Mouse (Mus musculus) spleen, adult 12 weeks (tissue): Measurements from ENCODE around the gene Nav2.

Experiments used
- DNase-seq: peaks from one replicate; pipeline ENCODE4 v3.0.0; 2022; ENCODE audit warnings: low spot score

The Nav2 gene

DNA sequence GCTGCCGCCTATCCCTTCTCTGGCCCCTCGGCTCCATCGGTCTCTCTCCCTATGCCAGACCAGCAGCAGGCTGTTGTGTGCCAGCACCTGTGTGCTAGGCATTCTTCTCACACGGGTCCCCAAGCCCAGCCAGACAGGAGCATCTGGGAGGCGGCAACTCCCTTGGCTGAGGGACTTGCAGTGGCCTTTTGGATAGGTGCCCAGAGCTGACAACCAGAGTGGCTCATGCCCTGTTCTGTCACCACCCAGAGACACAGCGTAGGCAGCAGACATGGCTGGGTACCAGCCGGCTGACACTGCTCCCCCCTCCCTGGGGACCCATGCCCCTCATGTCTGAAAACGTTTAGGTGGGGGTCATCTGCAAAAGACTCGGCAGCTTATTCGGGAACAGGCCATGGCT is 146.8 kb downstream of the Nav2 start:
- no peak for DNase-seq

DNA sequence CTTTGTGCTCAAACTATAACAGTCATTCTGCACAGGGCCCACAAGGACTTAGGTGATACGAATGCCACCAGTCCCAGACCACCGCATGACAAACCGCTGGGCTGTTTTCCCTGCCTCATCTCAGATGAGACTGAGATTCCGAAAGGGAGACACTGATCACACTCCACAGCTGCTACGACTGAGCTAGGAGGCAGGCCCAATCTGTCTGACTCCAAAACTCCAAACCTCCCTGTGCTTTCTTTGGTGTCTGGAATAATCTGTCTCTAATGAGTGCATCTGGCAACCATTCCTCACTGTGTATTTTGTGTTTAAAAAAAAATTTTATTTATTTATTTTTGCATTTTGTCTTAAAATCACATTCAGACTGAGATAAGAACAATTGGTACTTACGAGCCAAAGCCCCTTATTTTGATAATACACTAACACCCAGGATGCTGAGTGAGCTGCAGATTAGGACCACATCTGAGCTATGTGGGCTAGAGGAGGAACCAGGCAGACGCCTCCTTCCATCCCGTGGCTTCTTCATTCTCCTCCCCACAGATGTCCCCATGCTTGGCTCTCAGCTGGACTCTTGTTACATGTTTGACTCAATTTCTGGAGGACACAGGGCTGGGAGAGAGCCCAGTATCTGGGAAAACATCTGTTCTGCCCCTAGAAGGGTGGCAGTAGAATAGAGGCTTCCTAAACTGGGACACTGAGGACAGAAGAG is 149.9 kb downstream of the Nav2 start:
- no peak for DNase-seq

DNA sequence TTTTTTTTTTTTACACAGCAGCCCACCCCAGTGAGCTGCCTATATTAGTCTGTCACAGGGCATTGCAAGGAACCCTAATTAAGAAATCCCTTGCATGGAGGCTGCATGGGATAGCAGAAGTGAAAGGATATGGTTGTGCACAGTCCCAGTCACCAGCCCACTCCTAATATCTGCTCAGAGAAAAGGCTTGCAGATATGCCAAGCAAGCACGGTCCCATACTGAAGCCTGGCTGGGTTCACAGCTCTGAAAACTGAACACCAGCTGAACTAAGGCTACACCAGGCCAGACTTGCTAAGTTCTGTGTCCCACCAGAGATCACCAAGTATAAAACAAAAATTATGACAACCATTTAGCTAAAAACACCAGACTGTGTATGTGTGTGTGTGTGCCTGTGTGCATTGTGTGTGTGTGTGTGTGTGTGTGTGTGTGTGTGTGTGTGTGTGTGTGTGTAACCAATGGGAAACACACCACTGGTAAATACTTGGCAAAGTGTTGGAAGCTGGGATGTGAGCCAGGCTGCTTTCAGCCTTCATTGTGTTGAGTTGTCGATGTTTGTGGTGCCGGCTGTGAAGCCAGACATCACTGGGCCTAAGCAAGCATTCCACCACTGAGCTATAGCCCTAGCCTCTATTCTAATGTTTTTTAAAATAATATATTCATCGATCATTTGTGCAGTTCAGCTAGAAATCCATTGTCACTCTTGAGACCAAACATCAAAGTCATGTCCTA is 156.4 kb downstream of the Nav2 start:
- DNase-seq, result no peak

DNA sequence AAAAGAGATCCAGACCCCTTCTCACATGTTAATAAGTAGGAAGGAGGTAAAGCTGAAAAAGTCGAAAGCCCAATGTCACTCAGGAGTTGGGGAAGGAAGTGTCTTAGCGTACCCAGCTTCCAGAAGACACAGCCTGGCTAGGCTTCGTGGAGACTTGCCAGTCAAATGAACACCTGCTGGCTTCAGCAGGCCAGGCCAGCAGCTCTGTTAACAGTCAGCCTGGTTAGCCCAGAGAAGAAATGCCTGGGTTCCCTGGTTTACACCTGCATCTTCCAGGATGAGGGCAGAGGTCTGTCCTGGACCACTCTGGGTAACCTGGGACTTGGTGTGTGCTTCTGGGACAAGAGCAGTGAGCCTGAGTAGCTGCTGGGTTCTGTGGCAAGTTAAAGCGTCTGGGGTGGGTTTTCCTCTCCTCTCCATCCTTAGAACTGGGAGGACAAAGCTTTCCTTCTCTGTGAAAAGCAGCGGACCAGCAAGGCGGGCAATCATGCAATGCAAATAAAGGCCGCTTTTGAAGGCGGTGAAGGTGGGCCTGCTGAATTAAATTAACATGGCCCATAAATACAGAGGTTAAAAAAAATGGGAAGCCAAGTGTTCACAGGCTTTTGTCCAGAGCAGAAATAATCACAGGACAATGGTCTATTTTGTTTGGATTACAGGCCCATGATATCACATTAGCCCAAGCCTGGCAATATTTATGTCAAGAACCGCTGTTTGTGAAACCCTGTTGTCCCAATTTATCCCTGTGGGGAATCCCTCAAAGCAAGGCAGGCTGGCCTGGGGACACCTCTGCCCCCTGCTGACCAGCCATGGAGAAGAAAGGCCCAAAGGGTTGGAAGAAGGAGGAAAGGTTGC is 157.3 kb downstream of the Nav2 start:
- DNase-seq, result no peak

DNA sequence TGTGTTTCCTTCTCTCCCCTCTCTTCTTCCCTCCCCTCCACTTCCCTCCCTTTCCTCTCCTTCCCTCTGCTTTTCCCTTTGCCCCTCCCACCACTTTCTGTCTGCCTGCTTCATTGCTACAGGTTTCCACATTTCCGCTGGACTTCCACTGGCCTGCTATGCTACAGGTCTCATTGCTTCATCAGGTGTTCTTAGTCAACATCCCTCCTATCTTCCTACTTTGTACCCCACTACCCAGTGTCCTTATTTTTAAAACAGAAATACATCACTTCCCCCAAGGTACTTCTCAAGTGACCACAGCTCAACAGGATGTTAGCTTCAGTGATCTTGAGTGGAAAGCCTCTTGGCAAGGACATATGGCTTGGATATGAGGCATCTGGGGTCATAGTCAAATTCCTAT is 158.3 kb downstream of the Nav2 start:
- no peak for DNase-seq

DNA sequence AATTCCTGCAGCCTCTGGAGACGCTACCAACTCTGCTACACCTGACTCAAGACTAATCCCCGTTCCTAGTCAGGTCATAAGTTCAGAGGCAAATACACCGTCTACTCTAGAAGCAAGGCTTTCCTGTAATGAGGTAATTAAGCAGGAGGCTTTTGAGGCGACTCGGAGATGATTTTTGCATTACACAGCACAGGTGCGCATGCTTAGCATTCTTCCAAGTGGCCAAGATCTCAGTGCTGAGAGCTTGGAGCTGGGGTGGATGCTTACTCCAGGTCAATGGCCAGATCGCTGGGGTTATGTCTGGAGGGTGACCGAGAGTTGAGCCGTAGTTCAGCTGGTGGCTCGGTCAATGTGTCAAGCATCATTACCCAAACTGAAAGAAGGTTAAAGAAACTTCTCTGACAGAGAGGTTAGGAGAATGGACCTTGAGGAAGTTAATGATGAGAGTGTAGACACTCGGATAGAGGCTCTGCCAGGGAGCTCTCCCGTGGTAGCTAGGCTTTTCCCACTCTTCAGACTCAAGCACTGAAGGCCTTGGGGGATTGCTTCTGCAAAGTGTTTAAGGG is 161.0 kb downstream of the Nav2 start:
- DNase-seq, result no peak

DNA sequence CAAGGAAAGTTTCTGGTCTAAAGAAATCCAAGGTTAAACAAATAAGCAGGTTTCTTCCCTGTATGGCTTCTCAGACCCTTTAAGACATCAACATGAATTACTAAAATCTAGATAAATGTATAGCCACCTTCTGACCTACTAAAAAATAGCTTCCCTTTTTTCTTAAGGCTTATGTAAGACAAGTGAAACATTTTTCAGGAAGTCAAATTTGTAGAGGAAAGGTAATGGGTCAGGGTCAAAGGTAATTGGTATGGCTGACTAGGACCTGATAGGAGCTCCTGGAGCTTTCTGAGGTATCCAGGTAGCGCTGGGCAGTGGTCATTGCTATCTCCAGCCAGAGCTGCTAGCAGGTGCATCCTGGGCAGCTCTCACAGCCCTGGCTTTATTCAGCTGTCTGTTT is 162.1 kb downstream of the Nav2 start:
- DNase-seq, result no peak

DNA sequence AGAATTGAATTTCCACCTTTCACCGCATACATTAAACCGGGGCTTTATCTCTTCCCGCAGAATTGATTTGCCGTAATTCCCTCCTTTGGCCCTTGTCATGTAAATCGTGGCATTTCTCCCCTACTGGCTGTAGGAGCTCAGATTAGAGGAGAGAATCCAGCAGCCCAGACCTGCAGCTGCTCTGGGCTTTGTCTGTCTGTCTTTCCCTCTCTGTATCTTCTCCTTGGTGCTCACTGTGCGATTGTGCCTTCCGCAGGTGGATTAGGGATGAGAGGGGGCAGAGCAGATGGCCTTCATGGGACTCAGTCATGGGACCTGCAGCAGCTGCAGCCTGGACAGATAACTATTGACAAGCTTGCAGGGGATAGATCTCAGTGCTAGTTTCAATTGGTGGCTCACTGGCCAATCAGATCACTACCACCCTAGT is 162.6 kb downstream of the Nav2 start:
- no peak for DNase-seq

DNA sequence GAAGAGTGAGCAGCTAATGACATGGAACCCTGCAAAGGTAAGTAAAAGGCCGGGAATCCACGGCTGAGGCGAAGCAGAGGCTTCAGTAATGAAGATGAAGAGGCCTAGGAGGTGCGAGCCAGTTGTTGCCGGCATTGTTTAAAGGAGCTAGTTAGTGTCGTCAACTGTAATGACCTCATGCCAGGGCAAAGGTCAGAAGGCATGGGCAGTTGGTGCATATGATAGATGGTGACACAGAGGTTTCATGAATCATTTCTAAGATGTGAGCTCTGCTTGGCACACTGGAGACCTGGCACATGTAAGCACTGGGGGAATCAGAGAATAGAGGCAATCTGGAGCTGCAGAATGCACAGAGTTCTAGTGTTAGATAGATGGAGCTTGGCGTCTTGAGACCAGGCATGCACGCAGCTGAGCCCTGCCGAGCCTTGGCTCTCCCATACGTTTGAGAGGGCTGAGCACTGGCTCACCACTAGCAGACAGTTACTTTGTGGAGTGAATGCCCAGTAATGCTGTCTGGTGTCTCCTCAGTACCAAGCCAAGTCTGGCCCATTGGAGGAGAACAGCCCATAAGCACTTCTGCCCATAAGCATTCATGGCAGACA is 166.9 kb downstream of the Nav2 start:
- DNase-seq, result no peak

DNA sequence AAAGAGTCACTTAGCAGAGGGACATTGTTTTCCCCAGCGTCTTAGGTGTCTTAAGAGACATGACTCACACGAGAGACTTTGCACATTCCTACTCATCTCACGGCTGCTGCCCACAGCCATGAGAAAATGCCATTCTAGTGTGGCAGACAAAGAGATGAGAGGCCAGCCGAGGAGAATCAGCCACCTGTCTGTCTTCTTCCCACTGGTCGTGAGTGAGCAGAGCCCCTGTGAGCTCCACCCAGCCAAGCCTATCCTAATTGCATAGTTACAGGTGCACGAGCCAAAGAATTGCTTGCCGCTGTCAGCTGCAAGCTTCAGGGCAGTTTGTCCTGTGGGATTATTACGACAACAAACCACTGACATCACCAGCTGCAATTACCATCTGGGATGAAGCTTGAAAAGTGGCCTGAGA is 167.8 kb downstream of the Nav2 start:
- no peak for DNase-seq

DNA sequence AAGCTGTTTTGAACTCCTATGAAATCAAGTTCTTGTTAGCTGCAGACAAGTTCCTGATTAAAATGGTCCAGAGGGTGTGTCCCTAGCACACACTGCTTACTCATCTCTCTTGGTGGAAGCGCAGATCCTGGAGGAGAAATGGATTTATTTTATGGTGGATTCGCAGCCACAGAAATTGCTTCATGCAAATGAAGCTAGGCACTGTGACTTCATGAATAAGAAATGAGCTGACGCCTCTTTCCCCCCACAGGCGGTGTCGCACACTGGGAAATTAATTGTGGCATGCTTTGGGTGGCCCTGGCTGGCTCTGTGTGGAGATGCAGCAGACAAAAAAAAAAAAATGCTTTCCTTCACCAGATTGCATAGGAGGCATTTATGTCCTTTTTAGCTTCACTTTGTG is 170.4 kb downstream of the Nav2 start:
- no peak for DNase-seq

DNA sequence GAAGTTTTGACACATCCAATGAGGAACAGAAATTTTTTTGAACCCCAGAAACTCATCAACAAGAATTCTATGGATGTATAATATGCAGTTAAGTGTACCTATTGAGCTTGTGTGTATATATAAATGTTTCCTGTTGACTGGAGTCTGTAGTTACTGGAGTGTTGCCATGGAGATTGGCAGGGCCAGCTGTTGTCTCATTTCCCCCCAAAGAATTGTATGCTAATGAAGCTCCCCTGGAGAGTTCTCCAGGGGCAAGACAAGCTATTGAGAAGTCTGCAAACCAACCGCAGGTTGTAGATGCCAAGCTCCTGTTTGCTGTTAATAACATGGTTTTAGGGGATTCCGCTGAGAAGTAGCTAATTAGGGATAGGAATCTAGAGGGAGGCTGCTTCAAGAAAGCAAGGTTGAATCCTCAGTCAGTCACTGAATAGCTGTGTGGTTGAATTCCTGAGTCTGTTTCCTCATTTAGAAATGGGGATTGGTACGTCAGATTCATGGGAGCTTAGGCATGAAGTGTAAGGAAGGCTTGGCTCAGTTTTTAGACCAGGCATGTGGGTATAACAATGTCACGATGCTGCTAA is 174.2 kb downstream of the Nav2 start:
- DNase-seq, result no peak

DNA sequence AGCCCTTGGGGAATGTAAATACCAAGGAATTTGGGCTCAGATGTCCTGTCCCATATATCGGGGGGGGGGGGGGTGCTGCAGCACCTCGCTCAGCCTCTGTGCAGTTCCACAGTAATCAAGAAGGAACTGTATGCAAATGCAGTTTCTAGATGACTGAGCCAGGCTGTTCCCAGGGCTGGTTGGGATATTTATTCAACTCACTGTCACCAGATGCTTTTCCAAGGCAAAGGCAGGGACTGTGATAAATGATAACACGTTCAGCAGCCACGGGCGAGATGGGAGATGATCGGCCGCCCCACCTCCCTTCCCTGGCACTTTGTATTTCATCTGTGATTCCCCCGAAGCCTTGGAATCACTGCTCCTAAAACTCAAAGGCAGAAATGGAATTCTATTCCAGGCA is 176.3 kb downstream of the Nav2 start:
- no peak for DNase-seq

DNA sequence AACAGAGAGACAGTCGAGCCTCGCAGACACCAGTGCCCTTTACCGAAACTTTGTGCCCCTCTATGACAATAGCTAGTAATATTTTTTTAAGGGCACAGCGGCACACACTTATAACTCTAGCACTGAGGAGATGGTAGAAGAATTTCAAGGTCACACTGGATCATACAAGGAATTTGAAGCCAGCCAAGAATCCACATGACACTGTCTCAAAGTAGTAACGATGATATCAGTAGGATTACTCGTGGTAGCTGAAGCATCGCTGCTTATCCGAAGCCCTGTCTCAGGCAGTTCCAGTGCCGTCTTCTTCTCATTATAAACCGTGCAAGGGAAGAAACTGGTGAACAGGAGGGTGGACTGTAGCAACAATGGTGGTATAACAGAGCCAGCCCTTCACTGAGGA is 177.2 kb downstream of the Nav2 start:
- no peak for DNase-seq

DNA sequence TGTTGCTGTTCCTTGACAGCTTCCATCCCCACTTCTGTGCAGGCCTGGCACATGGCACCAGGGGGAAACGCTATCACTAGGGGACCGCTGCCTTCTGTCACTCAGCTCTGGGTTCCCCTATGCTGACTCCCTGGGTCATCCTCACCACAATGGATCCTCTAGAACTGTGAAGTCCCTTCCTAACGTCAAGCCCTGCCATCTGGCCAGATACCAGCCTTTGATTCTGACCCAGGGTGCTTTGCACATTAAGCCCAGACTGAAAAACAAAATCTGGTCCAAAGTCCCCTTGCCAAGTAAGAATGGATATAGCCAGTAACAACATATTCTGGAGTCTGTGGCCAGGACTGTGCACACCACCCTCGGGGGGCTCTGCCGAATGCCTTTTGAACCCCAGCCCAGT is 178.6 kb downstream of the Nav2 start:
- DNase-seq, result no peak

DNA sequence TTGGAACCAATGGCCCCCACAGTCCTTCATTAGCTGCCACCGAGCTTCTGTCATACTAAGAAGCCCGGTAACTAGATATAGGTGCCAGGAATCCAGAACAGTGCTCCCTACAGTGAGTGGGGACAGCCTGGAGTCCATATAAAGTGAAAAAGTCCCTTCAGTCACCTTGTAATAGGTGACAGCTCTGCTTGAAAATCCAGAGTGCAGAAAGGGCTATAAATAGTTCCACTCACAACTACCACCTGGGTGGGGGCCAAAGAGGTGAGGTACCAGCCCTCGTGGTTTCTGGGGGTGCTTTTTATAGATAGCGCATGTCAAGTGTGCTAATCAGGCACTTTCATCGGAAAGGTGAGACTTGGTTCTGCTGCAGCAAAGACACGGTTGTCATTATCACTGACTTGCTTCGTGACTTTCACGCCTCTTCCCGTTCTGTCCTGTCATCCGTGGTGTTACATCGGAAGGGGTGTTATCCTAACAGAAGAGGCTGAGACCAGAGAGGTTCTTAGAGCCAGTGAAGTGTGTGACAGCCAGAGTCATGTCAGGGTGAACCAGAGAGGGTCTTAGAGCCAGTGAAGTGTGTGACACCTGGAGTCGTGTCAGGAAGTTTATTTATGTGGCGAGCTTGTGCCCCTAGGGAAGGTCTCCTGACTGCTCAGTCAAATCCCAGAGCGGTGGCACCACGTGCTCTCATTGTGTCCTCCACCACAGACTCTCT is 179.8 kb downstream of the Nav2 start:
- no peak for DNase-seq

DNA sequence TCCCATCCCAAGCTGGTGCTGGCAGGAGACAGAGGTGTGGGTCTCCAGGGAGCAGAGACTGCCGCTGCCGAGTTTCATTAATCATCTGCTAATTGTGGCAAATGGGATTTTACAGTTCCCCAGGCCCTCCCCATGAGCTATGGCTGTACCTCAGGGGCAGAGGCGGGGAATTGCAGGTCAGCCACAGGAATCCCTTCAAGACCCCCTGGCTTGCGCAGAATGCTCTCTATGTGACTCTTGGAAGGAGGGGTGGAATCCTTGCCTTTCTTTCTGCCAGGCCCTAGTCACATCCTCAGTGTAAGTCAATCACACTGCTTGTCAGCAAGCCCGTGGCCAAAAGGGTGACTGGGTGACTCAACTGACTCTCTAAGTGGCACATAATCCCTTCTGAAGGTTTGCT is 182.9 kb downstream of the Nav2 start:
- DNase-seq, result no peak

DNA sequence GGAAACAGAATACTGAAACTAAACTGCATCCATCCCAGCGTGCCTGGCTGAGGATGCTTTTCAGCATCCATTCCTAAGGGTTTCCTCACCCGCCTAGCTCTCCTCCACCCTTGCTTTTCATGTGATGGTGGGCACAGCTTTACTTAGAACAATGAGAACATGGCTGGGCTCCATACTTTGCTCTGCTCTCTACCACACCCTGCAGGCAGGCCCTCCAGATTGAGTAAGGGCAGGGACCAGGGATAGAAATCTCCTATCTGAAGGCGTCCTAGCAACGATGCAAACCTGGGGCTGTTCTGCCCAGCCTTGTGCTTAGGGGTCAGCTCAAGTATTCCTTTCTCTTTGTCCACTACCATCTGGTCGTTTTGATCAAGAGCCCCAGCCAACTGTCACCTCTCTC is 183.4 kb downstream of the Nav2 start:
- DNase-seq, result no peak

DNA sequence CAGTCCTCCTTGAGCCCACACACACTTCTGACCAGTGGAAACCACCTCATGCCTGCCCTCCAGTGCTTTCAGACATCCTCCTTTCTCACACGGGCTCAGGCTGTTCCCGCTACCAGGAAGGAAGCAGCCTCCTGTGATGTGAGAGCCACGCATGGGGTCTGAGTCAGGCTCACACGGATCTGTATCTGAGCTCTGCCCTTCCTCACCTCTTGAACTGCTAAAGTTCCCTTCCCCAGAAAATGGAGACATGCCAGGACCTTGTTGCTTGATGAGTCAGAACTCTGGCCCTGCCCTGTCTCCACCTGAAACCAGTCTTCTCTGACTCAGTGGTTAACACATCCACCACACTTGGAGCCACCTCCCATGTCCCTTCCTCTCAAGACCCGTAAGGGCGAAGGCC is 185.1 kb downstream of the Nav2 start:
- DNase-seq, result no peak

DNA sequence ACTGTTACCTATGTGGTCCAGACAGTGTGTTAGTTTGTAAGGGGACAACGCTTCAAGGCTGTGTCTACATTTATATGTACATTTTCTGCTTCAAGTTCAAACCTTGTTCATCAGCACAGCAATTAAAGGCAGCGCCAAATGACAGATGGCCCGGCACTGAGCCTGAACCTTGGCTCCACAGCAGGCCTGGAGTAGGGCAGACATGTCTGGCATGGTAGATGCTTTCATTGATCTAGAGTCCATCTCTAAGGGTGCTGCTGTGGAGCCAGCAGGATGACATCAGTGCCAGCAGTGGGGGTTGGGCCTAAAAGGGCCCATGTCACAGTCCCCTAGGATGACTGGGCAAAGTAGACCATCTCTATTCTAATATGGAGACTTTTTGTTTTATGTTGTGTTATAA is 186.0 kb downstream of the Nav2 start:
- no peak for DNase-seq

DNA sequence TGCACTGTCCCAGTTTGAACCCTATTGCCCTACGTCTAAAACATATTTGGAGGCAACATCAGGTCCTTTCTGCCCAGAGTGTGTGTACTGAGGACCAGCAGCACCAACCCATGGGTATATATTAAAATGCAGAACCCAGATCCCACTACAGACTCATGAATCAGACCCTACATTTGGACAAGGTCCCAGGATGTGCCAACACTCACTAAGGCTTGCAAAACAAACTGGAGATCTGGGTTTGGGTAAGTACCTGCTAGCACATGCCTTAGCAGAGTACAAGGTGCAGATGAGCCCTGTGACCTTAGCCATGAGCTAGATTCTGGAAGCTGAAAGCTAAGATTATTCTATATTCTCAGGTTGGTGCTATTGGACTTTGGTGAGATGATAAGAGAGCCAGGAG is 192.8 kb downstream of the Nav2 start:
- no peak for DNase-seq
